Mouse (Mus musculus): ENCODE data around the gene Rarb.

The Rarb gene

GRCm38 (mm10) chr14:16432550-16432949 lies 386.4 kb downstream of the Rarb start:
- CTCF ChIA-PET, result no interaction called here

GRCm38 (mm10) chr14:16431941-16432499 lies 386.9 kb downstream of the Rarb start:
- CTCF ChIA-PET, result no interaction called here

GRCm38 (mm10) chr14:16427569-16427968 lies 391.4 kb downstream of the Rarb start:
- CTCF ChIA-PET, result no interaction called here

GRCm38 (mm10) chr14:16414163-16414562 lies 404.8 kb downstream of the Rarb start:
- CTCF ChIA-PET, result no interaction called here

- CTCF ChIA-PET, result no interaction called here
Observed at GRCm38 (mm10) chr14:16405187-16405586, 413.8 kb downstream of the Rarb start.

- CTCF ChIA-PET, result no interaction called here
Observed at GRCm38 (mm10) chr14:16384783-16385182, 434.2 kb downstream of the Rarb start.
